In the genomic region with DNA sequence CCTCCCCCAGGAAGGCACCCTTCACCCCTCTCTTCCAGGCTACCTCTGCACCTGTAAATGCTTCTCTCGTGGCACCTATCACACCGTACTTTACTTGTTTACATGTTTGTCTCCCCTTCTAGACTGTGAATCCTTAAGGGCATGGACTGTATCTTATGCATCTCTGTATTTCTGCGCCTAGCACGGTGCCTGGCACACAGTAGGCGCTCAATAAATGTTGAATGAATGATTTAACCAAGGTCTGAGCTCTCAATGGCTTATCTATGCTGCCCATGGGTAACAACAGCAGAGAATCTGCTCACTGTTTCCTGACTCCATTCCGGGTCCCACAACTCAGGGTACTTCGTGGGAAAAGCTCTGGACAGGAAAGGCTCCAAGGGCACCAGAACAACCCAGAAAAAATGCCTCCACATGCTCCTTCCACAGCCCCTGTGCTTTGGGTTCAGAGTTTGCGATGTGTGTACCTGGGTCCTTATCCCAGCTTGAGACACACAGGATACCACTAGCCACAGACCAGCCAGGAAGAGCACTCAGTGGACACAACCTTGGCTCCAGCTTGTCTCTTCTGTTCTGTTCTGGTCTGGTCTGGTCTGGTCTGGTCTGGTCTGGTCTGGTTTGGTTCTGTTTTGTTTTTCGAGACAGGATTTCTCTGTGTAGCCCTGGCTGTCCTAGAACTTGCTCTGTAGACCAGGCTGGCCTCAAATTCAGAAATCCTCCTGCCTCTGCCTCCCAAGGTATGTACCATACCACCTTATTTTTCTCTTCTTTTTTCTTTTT, we compare ENCODE assay signal across 18 mouse cellular contexts. TPM values are rescaled to one million over a fixed set of nuclear protein-coding genes. Genes with fewer than 3 reads are reported as not detected.
"Had no signal": no experiment of that assay in that cellular context is flagged by ENCODE, and none has a peak within 500 bp of the region (broad histone marks: within the 10 kb centered on the region; RNA-seq: fewer than 3 reads in every experiment).

No protein-coding gene starts in this region.

- DNase-seq: lung, adult 2 months; lung, postnatal 14 days; right cerebral cortex, postnatal 14 days; spleen, adult 18-20 months; thymus, adult 18-20 months; thymus, postnatal 14 days; thymus, postnatal 36 days had no signal

- H3K27ac ChIP-seq: lung, embryonic 15.5 days; macrophage; midbrain, embryonic 13.5 days; midbrain, embryonic 15.5 days; neural tube, embryonic 12.5 days had no signal

- H3K27me3 ChIP-seq: lung, embryonic 15.5 days; midbrain, embryonic 13.5 days; midbrain, embryonic 15.5 days; neural tube, embryonic 12.5 days had no signal

- H3K36me3 ChIP-seq: midbrain, embryonic 15.5 days had no signal

- H3K9ac ChIP-seq: lung, embryonic 15.5 days; midbrain, embryonic 13.5 days; midbrain, embryonic 15.5 days; neural tube, embryonic 12.5 days had no signal

- ATAC-seq: lung, postnatal 0 days; midbrain, embryonic 13.5 days; midbrain, embryonic 15.5 days had no signal

- H3K4me2 ChIP-seq: lung, embryonic 15.5 days; midbrain, embryonic 11.5 days; midbrain, embryonic 13.5 days; midbrain, embryonic 15.5 days; neural tube, embryonic 12.5 days had no signal

- H3K4me3 ChIP-seq: lung, embryonic 15.5 days; megakaryocyte, embryonic 14.5 days; midbrain, embryonic 13.5 days; midbrain, embryonic 15.5 days; neural tube, embryonic 12.5 days had no signal

- H3K9me3 ChIP-seq: lung, embryonic 15.5 days; megakaryocyte, embryonic 14.5 days; midbrain, embryonic 13.5 days; midbrain, embryonic 15.5 days; neural tube, embryonic 12.5 days had no signal

- H3K4me1 ChIP-seq: lung, embryonic 15.5 days; midbrain, embryonic 13.5 days; midbrain, embryonic 15.5 days; neural tube, embryonic 12.5 days had no signal

RNA-seq across cellular contexts. Expression of a gene that starts 8.3 kb away (rescaled TPM):
- total RNA-seq: neutrophil, adult 5-6 weeks had no signal

RNA-seq across cellular contexts. Expression of a gene that starts 55.5 kb away (rescaled TPM):
- total RNA-seq: megakaryocyte progenitor cell, adult 5-6 weeks; monocyte, adult 5-6 weeks; neutrophil, adult 5-6 weeks had no signal
